Mouse (Mus musculus) thymus, adult 2 months (tissue): Measurements from ENCODE around the gene Scube3.

ENCODE experiments used
- CTCF ChIP-seq: fragments of 200-500 bp; IDR thresholded peaks from 2 replicates; pipeline ENCODE4 v1.5.1; 2012; ENCODE audit warnings: mild to moderate bottlenecking, control low read depth, low read length, moderate library complexity, borderline replicate concordance; ENCODE audit not compliant: control insufficient read depth, poor library complexity, insufficient read depth; ENCODE audit errors: extremely low read depth
- POLR2A ChIP-seq: fragments of 200-500 bp; IDR thresholded peaks from 2 replicates; pipeline ENCODE4 v1.6.1; 2012; ENCODE audit warnings: mild to moderate bottlenecking, low read length, control low read depth, moderate library complexity; ENCODE audit not compliant: control insufficient read depth, poor library complexity, insufficient read depth; ENCODE audit errors: extremely low read depth

DNA sequence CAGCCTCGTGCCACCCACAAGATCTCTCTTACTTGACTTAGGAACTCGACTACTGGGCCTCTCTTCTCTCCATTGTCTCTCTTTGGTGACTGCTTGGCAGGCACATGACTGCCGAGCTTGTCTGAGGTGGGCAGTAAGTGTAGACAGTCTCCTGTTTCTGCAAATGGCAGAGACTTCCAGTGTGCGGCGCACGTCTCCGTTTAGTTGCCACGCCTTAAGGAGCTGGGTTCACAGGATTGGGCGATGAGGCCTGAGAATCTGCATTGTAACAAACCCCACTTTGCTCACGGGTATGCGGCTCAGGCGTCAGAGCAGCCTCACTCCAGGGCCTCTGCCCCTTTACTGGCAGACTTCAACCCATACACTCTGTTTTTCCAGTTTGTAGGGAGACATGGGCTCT, 8.5 kb downstream of the Scube3 start:
- no peak for TF ChIP-seq CTCF
- TF ChIP-seq POLR2A: no peak
